Mouse (Mus musculus): ENCODE measurements around the gene Auts2. TPM values are rescaled to one million over a fixed set of nuclear protein-coding genes. Genes with fewer than 3 reads are reported as not detected.

Gene Auts2
- polyA plus RNA-seq, 1 experiment = 39.0 TPM

GRCm38 (mm10) chr5:132186221-132186620 lies 356.9 kb downstream of the Auts2 start:
- TF ChIP-seq CTCF (IDR thresholded peaks at IDR 0.05; ENCODE audit: borderline replicate concordance, insufficient read depth, low read depth, low read length) = no peak
- no peak for TF ChIP-seq POLR2A (IDR thresholded peaks at IDR 0.05; ENCODE audit: borderline replicate concordance, insufficient read depth, low read length)
- Histone ChIP-seq H3K4me1 (ENCODE audit: control insufficient read depth, insufficient read depth, low read length) (no peaks in the 10 kb centered on the region), H3K27me3 (ENCODE audit: control insufficient read depth, insufficient read depth, low read length) (no peaks in the 10 kb centered on the region), H3K27ac (ENCODE audit: insufficient read depth, low read length) (no peak overlapping the region), H3K4me3 (replicated peaks; ENCODE audit: insufficient read depth, low read depth, low read length) (no peak overlapping the region)
- no peak for DNase-seq
- 81% methylated on average over 7 of the region's 7 CpGs for WGBS

GRCm38 (mm10) chr5:132184395-132185095 lies 358.6 kb downstream of the Auts2 start:
- Histone ChIP-seq H3K4me3 (replicated peaks; ENCODE audit: insufficient read depth, low read depth, low read length) (no peak overlapping the region), H3K27me3 (ENCODE audit: control insufficient read depth, insufficient read depth, low read length) (no peaks in the 10 kb centered on the region), H3K27ac (ENCODE audit: insufficient read depth, low read length) (no peak overlapping the region), H3K4me1 (ENCODE audit: control insufficient read depth, insufficient read depth, low read length) (no peaks in the 10 kb centered on the region)
- no peak for DNase-seq
- 72% methylated on average over 4 of the region's 4 CpGs for WGBS
- TF ChIP-seq POLR2A (IDR thresholded peaks at IDR 0.05; ENCODE audit: borderline replicate concordance, insufficient read depth, low read length) (no peak), CTCF (IDR thresholded peaks at IDR 0.05; ENCODE audit: borderline replicate concordance, insufficient read depth, low read depth, low read length) (no peak)

- H3K27me3 ChIP-seq (ENCODE audit: control insufficient read depth, insufficient read depth, low read length) = no peaks in the 10 kb centered on the region
- WGBS = 93% methylated on average over 9 of the region's 9 CpGs
- H3K4me1 ChIP-seq (ENCODE audit: control insufficient read depth, insufficient read depth, low read length) = no peaks in the 10 kb centered on the region
- DNase-seq = no peak
- TF ChIP-seq POLR2A (IDR thresholded peaks at IDR 0.05; ENCODE audit: borderline replicate concordance, insufficient read depth, low read length) (no peak), CTCF (IDR thresholded peaks at IDR 0.05; ENCODE audit: borderline replicate concordance, insufficient read depth, low read depth, low read length) (no peak)
- no peak overlapping the region for H3K4me3 ChIP-seq (replicated peaks; ENCODE audit: insufficient read depth, low read depth, low read length)
- no peak overlapping the region for H3K27ac ChIP-seq (ENCODE audit: insufficient read depth, low read length)
These were observed 361.1 kb downstream of the Auts2 start for GRCm38 (mm10) chr5:132182077-132182476.

GRCm38 (mm10) chr5:132170010-132170409 lies 373.1 kb downstream of the Auts2 start:
- TF ChIP-seq CTCF (IDR thresholded peaks at IDR 0.05; ENCODE audit: borderline replicate concordance, insufficient read depth, low read depth, low read length) (no peak), POLR2A (IDR thresholded peaks at IDR 0.05; ENCODE audit: borderline replicate concordance, insufficient read depth, low read length) (no peak)
- H3K4me3 ChIP-seq (replicated peaks; ENCODE audit: insufficient read depth, low read depth, low read length) = no peak overlapping the region
- no peaks in the 10 kb centered on the region for H3K27me3 ChIP-seq (ENCODE audit: control insufficient read depth, insufficient read depth, low read length)
- peaks cover 19% of the 10 kb centered on the region for H3K4me1 ChIP-seq (ENCODE audit: control insufficient read depth, insufficient read depth, low read length)
- no peak overlapping the region for H3K27ac ChIP-seq (ENCODE audit: insufficient read depth, low read length)
- DNase-seq = peak; percentile 74 to 88
- WGBS = 8% methylated on average over 8 of the region's 8 CpGs

- DNase-seq = no peak
- Histone ChIP-seq H3K4me1 (ENCODE audit: control insufficient read depth, insufficient read depth, low read length) (peaks cover 19% of the 10 kb centered on the region), H3K27me3 (ENCODE audit: control insufficient read depth, insufficient read depth, low read length) (no peaks in the 10 kb centered on the region), H3K4me3 (replicated peaks; ENCODE audit: insufficient read depth, low read depth, low read length) (no peak overlapping the region), H3K27ac (ENCODE audit: insufficient read depth, low read length) (no peak overlapping the region)
- 94% methylated on average over 5 of the region's 5 CpGs for WGBS
- TF ChIP-seq POLR2A (IDR thresholded peaks at IDR 0.05; ENCODE audit: borderline replicate concordance, insufficient read depth, low read length) = no peak
- TF ChIP-seq CTCF (IDR thresholded peaks at IDR 0.05; ENCODE audit: borderline replicate concordance, insufficient read depth, low read depth, low read length) = no peak
These were observed 374.3 kb downstream of the Auts2 start for GRCm38 (mm10) chr5:132168805-132169204.

- no peak for DNase-seq
- Histone ChIP-seq H3K27me3 (ENCODE audit: control insufficient read depth, insufficient read depth, low read length) (no peaks in the 10 kb centered on the region), H3K4me1 (ENCODE audit: control insufficient read depth, insufficient read depth, low read length) (peaks cover 19% of the 10 kb centered on the region), H3K4me3 (replicated peaks; ENCODE audit: insufficient read depth, low read depth, low read length) (no peak overlapping the region), H3K27ac (ENCODE audit: insufficient read depth, low read length) (no peak overlapping the region)
- WGBS = 96% methylated on average over 5 of the region's 5 CpGs
- TF ChIP-seq CTCF (IDR thresholded peaks at IDR 0.05; ENCODE audit: borderline replicate concordance, insufficient read depth, low read depth, low read length) (no peak), POLR2A (IDR thresholded peaks at IDR 0.05; ENCODE audit: borderline replicate concordance, insufficient read depth, low read length) (no peak)
These were observed 374.9 kb downstream of the Auts2 start for GRCm38 (mm10) chr5:132168224-132168623.

- 91% methylated on average over 3 of the region's 3 CpGs for WGBS
- Histone ChIP-seq H3K27ac (ENCODE audit: insufficient read depth, low read length) (no peak overlapping the region), H3K4me1 (ENCODE audit: control insufficient read depth, insufficient read depth, low read length) (peaks cover 18% of the 10 kb centered on the region), H3K27me3 (ENCODE audit: control insufficient read depth, insufficient read depth, low read length) (no peaks in the 10 kb centered on the region), H3K4me3 (replicated peaks; ENCODE audit: insufficient read depth, low read depth, low read length) (no peak overlapping the region)
- TF ChIP-seq CTCF (IDR thresholded peaks at IDR 0.05; ENCODE audit: borderline replicate concordance, insufficient read depth, low read depth, low read length) (no peak), POLR2A (IDR thresholded peaks at IDR 0.05; ENCODE audit: borderline replicate concordance, insufficient read depth, low read length) (no peak)
- DNase-seq = no peak
These were observed 376.6 kb downstream of the Auts2 start for GRCm38 (mm10) chr5:132166559-132166958.

- WGBS = 98% methylated on average over 10 of the region's 10 CpGs
- H3K27ac ChIP-seq (ENCODE audit: insufficient read depth, low read length) = no peak overlapping the region
- peaks cover 10% of the 10 kb centered on the region for H3K4me1 ChIP-seq (ENCODE audit: control insufficient read depth, insufficient read depth, low read length)
- H3K4me3 ChIP-seq (replicated peaks; ENCODE audit: insufficient read depth, low read depth, low read length) = no peak overlapping the region
- no peaks in the 10 kb centered on the region for H3K27me3 ChIP-seq (ENCODE audit: control insufficient read depth, insufficient read depth, low read length)
- no peak for DNase-seq
- TF ChIP-seq POLR2A (IDR thresholded peaks at IDR 0.05; ENCODE audit: borderline replicate concordance, insufficient read depth, low read length) (no peak), CTCF (IDR thresholded peaks at IDR 0.05; ENCODE audit: borderline replicate concordance, insufficient read depth, low read depth, low read length) (no peak)
These were observed 379.2 kb downstream of the Auts2 start for GRCm38 (mm10) chr5:132163960-132164359.

Data from cerebellum, adult 2 months (tissue).